Comparison of ENCODE assay signal across 51 mouse cellular contexts in genomic region chr11:99351004-99351403, GRCm38 (mm10). TPM values are rescaled to one million over a fixed set of nuclear protein-coding genes. Genes with fewer than 3 reads are reported as not detected.
"Had no signal": no experiment of that assay in that cellular context is flagged by ENCODE, and none has a peak within 500 bp of the region (broad histone marks: within the 10 kb centered on the region; RNA-seq: fewer than 3 reads in every experiment).

Krt27 (minus strand) TSS chr11:99351104.

- H3K4me3 ChIP-seq: heart, embryonic 12.5 days; heart, embryonic 13.5 days; heart, embryonic 15.5 days; hindbrain, embryonic 10.5 days; hindbrain, embryonic 12.5 days; hindbrain, embryonic 13.5 days; hindbrain, embryonic 15.5 days; intestine, embryonic 15.5 days; kidney, embryonic 15.5 days; layer of hippocampus, adult 2 months; left cerebral cortex, adult 2 months had no signal

- H3K27me3 ChIP-seq: hindbrain, embryonic 13.5 days; hindbrain, embryonic 15.5 days; intestine, embryonic 15.5 days had no signal

- ATAC-seq: hindbrain, embryonic 16.5 days; hindbrain, postnatal 0 days; inflammation-experienced regulatory T-cells, adult 6 months; intestine, embryonic 15.5 days; intestine, embryonic 16.5 days; intestine, postnatal 0 days had no signal

- H3K9me3 ChIP-seq: heart, embryonic 12.5 days; heart, embryonic 13.5 days; heart, embryonic 15.5 days; hindbrain, embryonic 10.5 days; hindbrain, embryonic 12.5 days; hindbrain, embryonic 13.5 days; hindbrain, embryonic 15.5 days; intestine, embryonic 15.5 days; kidney, embryonic 15.5 days had no signal

- H3K4me2 ChIP-seq: heart, embryonic 11.5 days; heart, embryonic 12.5 days; heart, embryonic 13.5 days; heart, embryonic 15.5 days; hindbrain, embryonic 12.5 days; hindbrain, embryonic 13.5 days; hindbrain, embryonic 14.5 days; hindbrain, embryonic 15.5 days; intestine, embryonic 15.5 days; kidney, embryonic 15.5 days had no signal

- H3K36me3 ChIP-seq: heart, embryonic 12.5 days; heart, embryonic 13.5 days; heart, embryonic 15.5 days; hindbrain, embryonic 10.5 days; hindbrain, embryonic 12.5 days; hindbrain, embryonic 13.5 days; hindbrain, embryonic 15.5 days; intestine, embryonic 15.5 days; kidney, embryonic 15.5 days had no signal

- H3K9ac ChIP-seq: heart, embryonic 12.5 days; heart, embryonic 13.5 days; heart, embryonic 15.5 days; hindbrain, embryonic 12.5 days; hindbrain, embryonic 13.5 days; hindbrain, embryonic 14.5 days; hindbrain, embryonic 15.5 days; intestine, embryonic 15.5 days; kidney, embryonic 15.5 days had no signal

- H3K27ac ChIP-seq: heart, embryonic 13.5 days; heart, embryonic 15.5 days; hindbrain, embryonic 10.5 days; hindbrain, embryonic 12.5 days; hindbrain, embryonic 13.5 days; hindbrain, embryonic 14.5 days; hindbrain, embryonic 15.5 days; hindbrain, postnatal 0 days; intestine, embryonic 15.5 days; kidney, embryonic 15.5 days; kidney, postnatal 0 days; layer of hippocampus, adult 2 months; left cerebral cortex, adult 2 months had no signal

- H3K4me1 ChIP-seq: heart, embryonic 12.5 days; heart, embryonic 13.5 days; heart, embryonic 15.5 days; hindbrain, embryonic 10.5 days; hindbrain, embryonic 12.5 days; hindbrain, embryonic 13.5 days; hindbrain, embryonic 15.5 days; intestine, embryonic 15.5 days; kidney, embryonic 15.5 days had no signal

- DNase-seq: heart, postnatal 10 days; heart, postnatal 14 days; heart, postnatal 36 days; heart, postnatal 4 days; kidney, adult 11 months; kidney, adult 18-20 months; kidney, adult 2 months; kidney, adult 8-10 months; kidney, adult 9 months; kidney, postnatal 10 days; kidney, postnatal 14 days; kidney, postnatal 25 days; kidney, postnatal 36 days; kidney, postnatal 4 days; layer of hippocampus, adult 9-11 months; layer of hippocampus, postnatal 36 days had no signal

RNA-seq across cellular contexts. Expression of gene Krt27, which starts in this region (rescaled TPM):
- total RNA-seq: heart, postnatal 10 days; heart, postnatal 14 days; heart, postnatal 25 days; heart, postnatal 36 days; heart, postnatal 4 days; hematopoietic stem cell, adult 5-6 weeks; layer of hippocampus, adult 18-20 months; layer of hippocampus, adult 2 months; layer of hippocampus, adult 8-10 months; layer of hippocampus, postnatal 10 days; layer of hippocampus, postnatal 14 days; layer of hippocampus, postnatal 25 days; layer of hippocampus, postnatal 36 days; left cerebral cortex, adult 18-20 months; left cerebral cortex, adult 2 months had no signal
- polyA plus RNA-seq: heart, embryonic 11.5 days; heart, embryonic 12.5 days; heart, embryonic 13.5 days; heart, embryonic 14.5 days; heart, embryonic 15.5 days; heart, embryonic 16.5 days; heart, postnatal 0 days; hindbrain, embryonic 10.5 days; hindbrain, embryonic 11.5 days; hindbrain, embryonic 12.5 days; hindbrain, embryonic 13.5 days; hindbrain, embryonic 14.5 days; inflammation-experienced regulatory T-cells, adult 6 months; intestine, embryonic 14.5 days; intestine, embryonic 15.5 days; intestine, embryonic 16.5 days; intestine, postnatal 0 days; kidney, adult 2 months; kidney, embryonic 14.5 days; kidney, embryonic 15.5 days; kidney, embryonic 16.5 days; kidney, postnatal 0 days; large intestine, adult 2 months had no signal
